Mouse (Mus musculus): Measurements from ENCODE around the gene Ccs. TPM values are rescaled to one million over a fixed set of nuclear protein-coding genes. Genes with fewer than 3 reads are reported as not detected.
A peak's percentile ranks its signal among the peaks of the same experiment; 100 is the strongest.
"Not testable (repeated sequence)": the region's sequence is repeated elsewhere in the genome, so short reads cannot be mapped to it uniquely, and the experiment has no call there.

Gene Ccs
- 48.7 and 49.1 TPM in 2 replicates for polyA plus RNA-seq (2012; rRNA removed)

DNA sequence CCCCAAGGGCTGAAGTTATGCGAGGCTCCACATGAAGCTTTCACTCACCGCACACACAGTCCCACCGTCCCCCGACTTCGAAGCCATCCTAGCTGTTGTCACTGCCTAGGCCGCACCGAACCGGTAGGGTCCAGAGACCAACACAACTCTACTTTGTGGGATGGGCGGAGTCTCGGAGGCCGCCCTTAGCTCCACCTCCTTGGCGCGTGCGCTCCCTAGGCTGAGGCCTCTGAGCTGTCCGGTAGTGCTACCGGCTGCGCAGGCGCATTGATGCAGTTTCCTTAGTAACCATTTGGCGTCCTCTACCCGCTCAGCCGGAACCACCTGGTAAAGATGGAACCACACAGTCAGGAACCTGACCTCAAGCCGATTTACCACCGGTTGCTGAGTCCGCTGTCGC, at the start of gene Ccs, which contains the start of gene Ccdc87:
Gene Ccs (minus strand): TSS at position 184 of the 400 bp plus-strand sequence.
Gene Ccdc87 (plus strand): TSS at position 218 of the 400 bp plus-strand sequence.
- Histone ChIP-seq H3K4me1 (ENCODE audit: control insufficient read depth, insufficient read depth, low read length) (no peaks in the 10 kb centered on the region; the same call in 1 of the 2 replicates), H3K4me3 (ENCODE audit: insufficient read depth, low read length) (peak within 1 kb of the TSS; percentile 61), H3K27ac (ENCODE audit: insufficient read depth, low read length) (no peak within 1 kb of the TSS)
- TF ChIP-seq POLR2A (IDR thresholded peaks at IDR 0.05; ENCODE audit: extremely low read depth, insufficient read depth, low read length): peak; percentile 79
- TF ChIP-seq CTCF (IDR thresholded peaks at IDR 0.05; ENCODE audit: extremely low read depth, insufficient read depth, low read length): no peak

DNA sequence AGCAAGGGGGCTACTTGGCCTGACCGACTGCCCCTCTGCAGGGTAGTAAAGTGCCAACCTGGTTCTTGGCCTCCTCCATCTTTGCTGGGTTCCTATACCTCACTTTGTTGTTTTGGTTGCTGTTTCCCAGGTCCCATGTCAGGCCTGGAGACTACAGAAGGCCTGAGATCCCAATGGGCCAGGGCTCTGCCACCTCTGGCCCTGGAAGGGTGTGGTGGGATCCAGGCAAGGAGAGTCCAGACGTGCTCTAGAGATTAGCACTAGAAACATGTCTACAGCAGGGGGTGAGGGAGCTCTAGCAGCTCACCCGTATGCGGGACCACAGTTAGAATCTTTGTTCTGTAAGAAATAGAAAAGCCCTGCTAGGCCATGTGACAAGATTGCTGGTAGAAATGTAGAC, 44.8 kb upstream of the Ccs start:
- TF ChIP-seq POLR2A (IDR thresholded peaks at IDR 0.05; ENCODE audit: extremely low read depth, insufficient read depth, low read length): no peak
- TF ChIP-seq CTCF (IDR thresholded peaks at IDR 0.05; ENCODE audit: extremely low read depth, insufficient read depth, low read length): no peak
- H3K4me1 ChIP-seq (ENCODE audit: control insufficient read depth, insufficient read depth, low read length): peaks cover 2% of the 10 kb centered on the region; the same call in 1 of the 2 replicates
- no peak overlapping the region for H3K27ac ChIP-seq (ENCODE audit: insufficient read depth, low read length)
- no peak overlapping the region for H3K4me3 ChIP-seq (ENCODE audit: insufficient read depth, low read length)

DNA sequence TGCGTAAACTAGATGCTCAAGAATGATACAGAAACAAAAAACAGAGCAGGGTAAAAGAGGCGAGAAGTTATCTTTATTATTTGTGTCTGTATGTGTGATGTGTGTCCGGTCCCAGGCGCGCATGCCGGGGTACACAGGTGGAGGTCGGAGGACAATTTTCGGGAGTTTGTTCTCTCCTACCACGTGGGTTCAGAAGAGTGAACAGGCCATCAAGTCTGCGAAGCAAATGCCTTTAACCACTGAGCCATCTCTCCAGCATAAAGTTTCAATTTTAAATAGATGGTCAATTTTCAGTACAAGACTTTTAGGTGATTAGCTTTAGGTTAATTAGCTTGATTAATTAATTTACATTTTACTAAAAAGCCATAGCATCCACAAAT, 40.2 kb upstream of the Ccs start:
- Histone ChIP-seq H3K27ac (ENCODE audit: insufficient read depth, low read length) (no peak overlapping the region), H3K4me1 (ENCODE audit: control insufficient read depth, insufficient read depth, low read length) (peaks cover 3% of the 10 kb centered on the region; the same call in 1 of the 2 replicates), H3K4me3 (ENCODE audit: insufficient read depth, low read length) (peak overlapping the region; percentile 84)
- TF ChIP-seq POLR2A (IDR thresholded peaks at IDR 0.05; ENCODE audit: extremely low read depth, insufficient read depth, low read length): no peak

DNA sequence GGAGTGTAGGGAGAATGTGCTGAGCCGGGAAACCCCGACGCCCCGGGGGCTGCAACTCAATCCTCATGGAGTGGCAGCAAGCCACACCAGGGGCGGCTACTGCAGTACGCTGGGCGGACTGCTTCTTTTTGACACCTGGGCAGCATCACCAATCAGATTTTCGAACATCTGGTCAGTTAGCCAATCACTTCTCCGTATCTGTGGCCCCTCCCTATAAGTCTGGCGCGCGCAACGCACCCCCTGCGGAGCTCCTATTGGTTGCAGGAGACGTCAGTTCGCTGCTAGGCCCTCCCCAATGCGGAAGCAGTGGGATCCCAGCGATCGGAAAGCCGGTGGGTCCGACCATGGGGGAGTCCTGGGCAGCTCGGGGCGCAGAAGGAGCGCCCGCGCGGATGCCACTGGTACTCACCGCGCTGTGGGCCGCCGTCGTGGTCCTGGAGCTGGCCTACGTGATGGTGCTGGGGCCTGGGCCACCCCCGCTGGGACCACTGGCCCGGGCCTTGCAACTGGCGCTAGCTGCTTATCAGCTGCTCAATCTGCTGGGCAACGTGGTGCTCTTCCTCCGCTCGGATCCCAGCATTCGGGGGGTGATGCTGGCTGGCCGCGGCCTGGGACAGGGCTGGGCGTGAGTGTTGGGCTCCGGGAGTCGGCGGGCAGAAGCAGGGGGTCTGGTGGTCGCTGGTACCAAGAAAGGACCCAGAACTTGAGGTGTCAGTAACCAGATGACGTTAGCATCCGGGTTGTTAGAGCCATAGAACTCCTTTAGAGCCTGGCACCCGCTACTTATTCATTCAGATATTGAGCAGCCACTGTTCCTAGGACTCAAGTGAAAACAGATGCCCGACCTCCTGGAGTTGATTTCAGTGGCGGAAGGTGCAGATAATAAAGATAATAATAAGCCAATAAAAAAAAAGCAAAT, 39.5 kb upstream of the Ccs start, which contains the start of gene Zdhhc24:
Gene Zdhhc24 (plus strand): TSS at position 264 of the 919 bp plus-strand sequence.
- 0 out of 2 replicates have a peak within 1 kb of the TSS, but pooled peaks have one; percentile 23 for H3K27ac ChIP-seq (ENCODE audit: insufficient read depth, low read length)
- H3K4me3 ChIP-seq (ENCODE audit: insufficient read depth, low read length): peak within 1 kb of the TSS; percentile 84
- TF ChIP-seq POLR2A (IDR thresholded peaks at IDR 0.05; ENCODE audit: extremely low read depth, insufficient read depth, low read length): peak; percentile 51; the same call in 1 of the 2 replicates
- TF ChIP-seq CTCF (IDR thresholded peaks at IDR 0.05; ENCODE audit: extremely low read depth, insufficient read depth, low read length): no peak
- H3K4me1 ChIP-seq (ENCODE audit: control insufficient read depth, insufficient read depth, low read length): peaks cover 3% of the 10 kb centered on the region; the same call in 1 of the 2 replicates

DNA sequence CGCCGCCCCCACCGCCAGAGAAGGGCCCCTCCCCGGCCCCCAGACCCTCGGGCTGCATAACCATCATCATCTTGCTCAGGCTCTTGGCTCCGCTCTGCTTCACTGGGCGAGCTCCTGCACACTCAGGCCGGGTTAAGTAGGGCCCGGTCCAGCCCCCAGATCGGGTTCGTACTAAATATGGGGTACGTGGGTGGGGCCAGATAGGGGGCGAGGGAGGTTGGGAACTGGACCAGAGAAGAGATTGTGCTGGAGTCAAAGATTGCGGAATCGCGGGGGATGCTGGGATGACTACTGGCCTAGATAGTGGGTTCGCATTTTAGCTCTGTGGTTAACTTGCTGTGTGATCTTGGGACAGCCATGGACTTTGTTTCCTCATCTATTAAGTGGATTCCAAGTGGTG, 38.7 kb upstream of the Ccs start, which contains the start of gene Actn3:
Gene Actn3 (minus strand): TSS at position 125 of the 400 bp plus-strand sequence.
- Histone ChIP-seq H3K4me3 (ENCODE audit: insufficient read depth, low read length) (peak within 1 kb of the TSS; percentile 84), H3K4me1 (ENCODE audit: control insufficient read depth, insufficient read depth, low read length) (peaks cover 3% of the 10 kb centered on the region; the same call in 1 of the 2 replicates), H3K27ac (ENCODE audit: insufficient read depth, low read length) (0 out of 2 replicates have a peak within 1 kb of the TSS, but pooled peaks have one; percentile 23)
- TF ChIP-seq POLR2A (IDR thresholded peaks at IDR 0.05; ENCODE audit: extremely low read depth, insufficient read depth, low read length): no peak

DNA sequence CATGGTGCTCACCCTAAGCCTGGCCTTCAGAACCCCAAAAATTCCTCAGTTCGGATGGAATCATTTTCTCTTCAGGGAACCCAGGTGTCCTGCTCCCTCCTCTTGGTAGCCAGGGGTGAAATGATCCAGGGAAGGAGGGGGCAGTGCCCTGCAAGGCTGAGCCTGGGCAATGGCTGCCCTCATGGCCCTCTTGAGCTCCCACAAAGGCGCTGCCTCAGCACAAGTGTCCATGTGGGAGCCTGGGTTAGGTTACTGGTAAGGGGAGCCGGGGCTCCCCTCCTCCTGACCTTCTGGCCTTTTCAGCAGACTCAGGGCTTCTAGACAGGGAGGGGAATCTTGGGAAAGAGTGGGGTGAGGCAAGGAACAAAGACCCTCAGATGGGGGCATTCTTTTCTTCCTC, 37.6 kb upstream of the Ccs start:
- TF ChIP-seq POLR2A (IDR thresholded peaks at IDR 0.05; ENCODE audit: extremely low read depth, insufficient read depth, low read length): no peak
- no peak for TF ChIP-seq CTCF (IDR thresholded peaks at IDR 0.05; ENCODE audit: extremely low read depth, insufficient read depth, low read length)
- peaks cover 3% of the 10 kb centered on the region; the same call in 1 of the 2 replicates for H3K4me1 ChIP-seq (ENCODE audit: control insufficient read depth, insufficient read depth, low read length)
- no peak overlapping the region for H3K27ac ChIP-seq (ENCODE audit: insufficient read depth, low read length)
- no peak overlapping the region for H3K4me3 ChIP-seq (ENCODE audit: insufficient read depth, low read length)

DNA sequence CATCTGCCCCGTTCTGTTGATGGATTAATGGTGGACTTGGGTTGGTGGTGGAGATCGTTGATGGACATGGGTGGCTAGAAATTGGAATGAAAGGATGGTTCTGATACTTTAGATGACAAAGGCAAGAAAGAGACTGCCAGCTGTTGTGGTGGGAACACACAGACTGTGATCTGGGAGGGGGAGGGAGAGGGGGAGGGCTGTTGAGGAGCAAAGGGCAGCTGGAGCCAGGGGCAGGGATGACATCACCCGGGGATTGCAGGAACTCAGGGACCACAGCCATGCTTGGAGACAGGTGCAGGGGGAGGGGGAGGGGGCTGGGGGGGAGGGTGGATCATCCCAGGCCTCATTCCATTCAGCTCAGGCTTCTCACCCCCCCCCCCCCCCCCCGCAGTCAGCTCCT, 37.1 kb upstream of the Ccs start:
- Histone ChIP-seq H3K4me3 (ENCODE audit: insufficient read depth, low read length) (no peak overlapping the region), H3K27ac (ENCODE audit: insufficient read depth, low read length) (no peak overlapping the region), H3K4me1 (ENCODE audit: control insufficient read depth, insufficient read depth, low read length) (peaks cover 3% of the 10 kb centered on the region; the same call in 1 of the 2 replicates)
- TF ChIP-seq CTCF (IDR thresholded peaks at IDR 0.05; ENCODE audit: extremely low read depth, insufficient read depth, low read length) (no peak), POLR2A (IDR thresholded peaks at IDR 0.05; ENCODE audit: extremely low read depth, insufficient read depth, low read length) (no peak)

DNA sequence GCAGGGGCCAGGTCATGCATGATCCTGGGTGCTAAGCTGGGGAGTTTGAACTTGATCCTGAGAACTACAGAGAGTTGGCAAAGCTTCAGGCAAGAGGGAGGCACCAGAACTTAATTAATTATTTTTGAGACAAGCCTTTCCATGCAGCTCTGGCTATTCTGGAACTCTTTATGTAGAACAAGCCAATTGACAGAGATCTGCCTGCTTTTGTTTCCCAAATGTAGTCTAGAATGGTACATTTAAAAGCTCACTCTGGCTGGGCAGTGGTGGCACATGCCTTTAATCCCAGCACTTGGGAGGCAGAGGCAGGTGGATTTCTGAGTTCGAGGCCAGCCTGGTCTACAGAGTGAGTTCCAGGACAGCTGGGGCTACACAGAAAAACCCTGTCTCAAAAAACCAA, 35.5 kb upstream of the Ccs start:
- H3K4me1 ChIP-seq (ENCODE audit: control insufficient read depth, insufficient read depth, low read length); H3K4me3 ChIP-seq (ENCODE audit: insufficient read depth, low read length); H3K27ac ChIP-seq (ENCODE audit: insufficient read depth, low read length): not testable (repeated sequence)

DNA sequence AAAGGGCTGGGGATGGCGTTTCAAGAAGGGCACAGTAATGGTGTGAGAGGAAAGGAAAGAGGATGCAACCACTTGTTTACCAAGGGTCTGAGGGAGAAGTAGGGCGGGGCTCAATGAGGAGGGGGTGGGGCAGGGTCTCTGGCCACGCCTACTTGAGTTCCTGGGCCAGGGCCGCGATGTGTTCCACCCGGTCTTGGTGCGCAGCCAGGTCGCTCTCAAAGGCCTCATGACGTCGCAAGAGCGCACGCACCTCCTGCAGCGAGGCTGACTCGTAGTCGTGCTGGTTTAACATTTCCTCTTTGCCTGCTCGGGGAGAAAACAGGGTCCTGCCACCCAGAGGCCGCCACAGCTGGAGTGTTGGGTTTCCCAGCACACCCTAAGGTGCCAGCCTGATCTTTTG, 26.0 kb upstream of the Ccs start:
- H3K4me1 ChIP-seq (ENCODE audit: control insufficient read depth, insufficient read depth, low read length): no peaks in the 10 kb centered on the region
- H3K27ac ChIP-seq (ENCODE audit: insufficient read depth, low read length): no peak overlapping the region
- TF ChIP-seq CTCF (IDR thresholded peaks at IDR 0.05; ENCODE audit: extremely low read depth, insufficient read depth, low read length) (no peak), POLR2A (IDR thresholded peaks at IDR 0.05; ENCODE audit: extremely low read depth, insufficient read depth, low read length) (no peak)
- no peak overlapping the region for H3K4me3 ChIP-seq (ENCODE audit: insufficient read depth, low read length)

DNA sequence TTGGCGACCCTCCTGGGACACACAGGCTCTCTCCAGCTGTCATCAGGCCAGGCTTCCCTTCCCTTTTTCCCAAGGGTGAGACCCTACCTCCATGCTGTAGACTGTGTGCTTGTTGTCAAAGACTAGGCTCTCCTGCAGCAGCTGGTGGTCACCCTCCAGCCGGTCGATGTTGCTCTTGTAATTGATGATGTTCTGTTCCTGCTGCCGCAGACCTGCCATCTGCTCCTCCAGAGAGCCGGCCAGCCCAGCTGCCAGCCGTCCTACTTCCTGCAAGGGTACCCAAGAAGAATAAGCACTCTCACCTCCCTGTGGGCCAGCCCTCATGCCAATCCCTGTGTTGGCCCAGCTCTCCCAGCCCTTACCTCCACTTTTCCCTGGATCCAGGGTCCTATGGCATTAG, 23.9 kb upstream of the Ccs start:
- Histone ChIP-seq H3K4me3 (ENCODE audit: insufficient read depth, low read length) (no peak overlapping the region), H3K4me1 (ENCODE audit: control insufficient read depth, insufficient read depth, low read length) (no peaks in the 10 kb centered on the region), H3K27ac (ENCODE audit: insufficient read depth, low read length) (no peak overlapping the region)
- TF ChIP-seq CTCF (IDR thresholded peaks at IDR 0.05; ENCODE audit: extremely low read depth, insufficient read depth, low read length) (no peak), POLR2A (IDR thresholded peaks at IDR 0.05; ENCODE audit: extremely low read depth, insufficient read depth, low read length) (no peak)

Data from cortical plate, adult 2 months (tissue).